Mouse (Mus musculus): ENCODE measurements around the gene Cbfa2t2.

Gene Cbfa2t2

DNA sequence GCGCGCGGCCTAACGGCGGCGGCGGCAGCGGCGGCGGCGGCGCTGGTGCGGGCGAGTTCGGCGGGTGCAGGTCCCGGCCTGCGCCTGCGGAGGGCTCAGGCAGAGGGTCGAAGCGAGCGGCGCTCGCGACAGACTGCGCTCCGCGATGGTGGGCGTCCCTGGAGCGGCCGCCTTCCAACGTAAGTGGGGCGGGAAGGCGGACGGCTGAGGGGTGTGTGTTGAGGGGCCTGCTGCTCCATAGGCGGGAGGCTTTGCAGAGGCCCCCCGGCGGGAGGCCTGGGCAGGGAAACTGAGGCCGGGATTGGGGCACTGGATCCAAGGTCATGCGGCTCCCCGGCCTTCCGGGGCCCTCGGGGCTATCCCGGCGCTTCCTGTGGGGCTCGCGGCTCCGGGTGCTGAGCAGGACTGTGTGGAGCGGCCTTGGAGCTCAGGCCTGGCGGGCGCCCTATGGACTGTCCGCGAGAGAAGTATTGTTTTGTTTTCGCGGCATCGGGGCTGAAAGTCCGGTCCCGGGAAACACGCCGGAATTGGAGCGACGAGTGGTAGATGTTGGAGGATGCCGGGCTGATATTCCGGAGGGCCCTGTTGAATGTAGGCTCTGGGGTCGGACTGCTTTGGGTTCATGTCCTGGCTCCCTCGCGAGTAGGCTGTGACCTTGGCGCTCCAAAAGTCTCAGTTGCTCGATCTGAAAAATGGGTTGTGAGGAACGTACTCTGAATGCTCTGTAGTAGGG is at the start of gene Cbfa2t2:
Gene Cbfa2t2, plus strand, starts transcription at position 24 of the 733 bp plus-strand sequence.
- peak; percentile 81 to 93 for DNase-seq (ENCODE audit: inconsistent age in 2 of 2, low spot score in 1 of 2)

DNA sequence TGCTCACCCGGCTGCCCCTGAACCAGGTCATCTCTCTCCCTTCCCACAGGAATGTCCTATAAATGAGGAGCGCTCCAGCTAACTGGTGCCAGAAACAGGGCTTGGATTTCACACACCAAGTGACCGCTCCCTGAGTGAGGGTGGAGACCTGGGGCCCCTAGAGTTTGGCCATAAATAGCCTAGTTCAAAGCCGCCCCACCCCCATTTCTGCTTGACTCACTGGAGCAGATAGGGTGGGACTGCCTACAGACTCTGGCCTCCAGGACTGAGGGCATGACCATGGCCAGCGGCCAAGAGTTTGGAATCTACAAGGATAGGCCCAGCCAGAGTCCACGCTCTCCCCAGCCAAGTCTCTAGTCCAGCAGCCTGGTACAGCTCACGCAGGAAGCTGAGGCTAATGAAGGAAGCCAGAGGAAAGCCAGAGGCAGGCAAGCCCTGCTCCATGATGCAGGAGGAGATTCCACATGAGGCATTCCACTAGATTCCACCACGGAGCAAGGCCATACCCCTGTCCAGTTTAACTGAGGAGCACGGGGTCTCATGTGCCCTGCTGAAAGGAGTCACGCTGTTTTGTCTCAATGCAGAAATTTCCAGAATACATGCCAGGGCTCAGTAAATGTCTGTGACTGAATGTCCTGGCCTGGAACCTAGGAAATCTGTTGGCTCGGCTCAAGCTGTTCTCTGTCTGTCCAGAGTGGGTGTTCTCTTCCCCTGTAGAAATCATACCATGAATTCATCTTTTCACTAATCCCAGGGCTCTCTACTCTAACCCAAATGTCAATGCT is 45.9 kb upstream of the Cbfa2t2 start:
- DNase-seq (ENCODE audit: inconsistent age in 2 of 2, low spot score in 1 of 2), result peak; percentile 94 to 98

DNA sequence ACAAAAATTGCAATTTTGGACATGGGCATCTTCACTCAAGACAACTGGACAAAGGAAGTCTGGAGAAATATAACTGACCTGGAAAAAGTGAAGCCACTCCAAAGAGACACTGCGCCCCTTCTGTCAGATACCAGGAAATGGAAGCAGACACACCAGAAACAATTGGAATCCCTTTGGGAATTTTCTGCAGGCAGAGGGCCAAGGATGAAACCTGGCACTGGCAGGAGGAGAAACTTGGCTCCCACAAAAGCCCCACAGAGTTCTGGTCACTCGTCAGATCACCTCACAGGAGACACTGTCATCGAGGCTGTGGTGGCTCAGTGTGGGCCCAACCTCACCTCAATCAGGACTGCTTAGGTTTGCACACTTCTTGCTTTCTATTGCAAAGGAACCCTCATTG is 41.7 kb upstream of the Cbfa2t2 start:
- peak in 1 of 2 experiments; percentile 45 for DNase-seq (ENCODE audit: inconsistent age in 2 of 2, low spot score in 1 of 2)

DNA sequence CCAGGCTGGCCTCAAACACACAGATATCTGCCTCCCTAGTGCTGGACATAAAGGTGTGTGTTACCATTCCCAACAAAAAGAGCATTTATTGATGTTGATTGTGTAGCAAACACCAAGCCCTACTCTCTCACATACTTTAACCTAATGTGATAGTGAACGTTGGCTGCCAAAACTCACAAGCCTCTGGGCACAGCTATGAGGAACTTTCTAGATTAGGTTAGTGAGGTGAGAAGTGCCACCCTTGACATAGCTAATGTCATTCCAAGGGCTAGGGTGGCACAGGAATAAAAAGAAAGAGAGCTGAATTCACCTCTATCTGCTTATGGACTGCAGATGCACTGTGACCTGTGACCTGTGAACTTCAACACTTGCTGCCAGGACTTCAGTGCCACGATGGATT is 39.8 kb upstream of the Cbfa2t2 start:
- DNase-seq (ENCODE audit: inconsistent age in 2 of 2, low spot score in 1 of 2), result no peak

DNA sequence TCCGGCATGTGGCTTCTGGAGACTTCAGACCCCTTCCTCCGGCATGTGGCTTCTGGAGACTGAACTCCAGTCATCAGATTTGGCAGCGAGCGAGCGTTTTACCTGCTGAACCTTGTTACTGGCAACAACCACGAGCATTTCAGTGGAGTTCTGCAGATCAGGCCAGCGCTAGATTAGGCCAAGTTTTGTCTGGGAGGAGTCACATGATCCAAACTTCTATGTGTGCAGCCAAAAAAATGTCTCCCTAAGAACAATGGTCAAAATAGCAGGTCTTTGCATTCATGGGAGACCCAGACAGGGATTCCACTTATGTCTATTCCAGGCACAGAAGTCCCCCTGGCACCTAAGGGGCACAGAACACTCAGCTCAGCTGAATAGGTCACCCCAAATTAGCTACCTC is 38.0 kb upstream of the Cbfa2t2 start:
- DNase-seq (ENCODE audit: inconsistent age in 2 of 2, low spot score in 1 of 2), result peak in 1 of 2 experiments; percentile 21

DNA sequence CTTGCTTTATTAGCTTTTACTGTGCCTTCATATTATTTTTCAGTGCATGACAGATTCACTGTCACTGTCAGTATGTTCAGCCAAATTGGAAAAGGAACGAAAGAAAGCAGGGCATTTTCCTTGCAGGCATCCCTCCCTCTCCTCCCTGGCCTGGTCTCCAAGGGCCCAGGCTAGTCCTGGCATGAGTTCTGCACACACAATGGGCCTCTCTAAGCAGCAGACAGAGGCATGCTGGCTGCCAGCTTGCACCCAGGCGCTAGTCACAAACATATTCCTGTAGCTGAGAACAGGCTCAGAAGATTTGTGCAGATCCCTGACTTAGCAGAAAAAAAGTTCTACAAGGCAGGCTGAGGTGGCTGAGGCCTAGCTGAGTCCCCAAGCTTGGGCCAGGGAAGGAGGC is 37.0 kb upstream of the Cbfa2t2 start:
- DNase-seq (ENCODE audit: inconsistent age in 2 of 2, low spot score in 1 of 2), result peak in 1 of 2 experiments; percentile 28

GRCm38 (mm10) chr2:154401976-154402375 is 34.3 kb upstream of the Cbfa2t2 start:
- DNase-seq (ENCODE audit: inconsistent age in 2 of 2, low spot score in 1 of 2), result no peak

DNA sequence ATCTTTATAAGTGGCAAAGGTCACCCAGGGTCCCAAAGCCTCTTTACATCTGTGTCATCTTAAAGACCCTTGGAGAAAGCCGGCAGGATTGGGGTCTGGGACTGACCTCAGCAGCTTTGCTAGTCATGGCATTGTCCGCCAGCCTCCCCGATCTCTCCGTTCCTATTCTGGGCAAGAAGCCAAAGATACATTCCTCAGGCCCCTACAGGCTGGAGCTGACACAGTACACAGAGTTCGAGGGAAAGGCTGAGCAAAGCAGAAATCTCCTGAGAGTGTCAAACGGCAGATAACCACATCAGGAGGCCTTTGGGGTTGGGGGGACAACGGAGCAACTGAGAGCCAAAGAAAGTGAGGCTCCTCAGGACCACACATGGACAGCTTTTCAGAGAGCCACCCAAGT is 33.5 kb upstream of the Cbfa2t2 start:
- peak; percentile 77 to 87 for DNase-seq (ENCODE audit: inconsistent age in 2 of 2, low spot score in 1 of 2)

DNA sequence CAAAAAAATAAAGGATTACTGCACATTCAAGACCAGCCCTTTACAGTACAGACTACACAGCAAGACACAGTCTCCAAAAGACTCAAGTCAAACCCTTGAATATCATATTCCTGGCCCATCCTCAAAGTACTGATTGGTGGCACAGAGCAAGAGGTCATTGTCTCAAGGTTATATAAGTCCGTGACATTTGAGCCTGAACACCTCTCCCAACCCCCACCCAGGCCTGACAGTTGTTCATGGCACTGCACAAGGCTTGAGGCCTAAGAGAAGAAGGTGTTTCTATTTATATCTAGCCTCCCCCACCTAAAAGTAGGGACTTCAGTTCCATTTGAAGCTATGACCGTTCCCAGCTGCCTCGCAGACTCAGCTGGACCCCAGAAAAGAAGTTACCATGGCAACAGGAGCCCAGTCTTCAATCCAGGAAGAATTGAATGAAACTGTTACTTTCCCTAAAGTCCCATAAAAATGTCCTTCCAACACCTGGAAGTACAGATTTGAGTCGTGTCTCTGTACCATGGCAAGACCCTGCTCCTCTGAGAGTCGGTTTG is 30.8 kb upstream of the Cbfa2t2 start:
- DNase-seq (ENCODE audit: inconsistent age in 2 of 2, low spot score in 1 of 2), result peak; percentile 39 to 60

DNA sequence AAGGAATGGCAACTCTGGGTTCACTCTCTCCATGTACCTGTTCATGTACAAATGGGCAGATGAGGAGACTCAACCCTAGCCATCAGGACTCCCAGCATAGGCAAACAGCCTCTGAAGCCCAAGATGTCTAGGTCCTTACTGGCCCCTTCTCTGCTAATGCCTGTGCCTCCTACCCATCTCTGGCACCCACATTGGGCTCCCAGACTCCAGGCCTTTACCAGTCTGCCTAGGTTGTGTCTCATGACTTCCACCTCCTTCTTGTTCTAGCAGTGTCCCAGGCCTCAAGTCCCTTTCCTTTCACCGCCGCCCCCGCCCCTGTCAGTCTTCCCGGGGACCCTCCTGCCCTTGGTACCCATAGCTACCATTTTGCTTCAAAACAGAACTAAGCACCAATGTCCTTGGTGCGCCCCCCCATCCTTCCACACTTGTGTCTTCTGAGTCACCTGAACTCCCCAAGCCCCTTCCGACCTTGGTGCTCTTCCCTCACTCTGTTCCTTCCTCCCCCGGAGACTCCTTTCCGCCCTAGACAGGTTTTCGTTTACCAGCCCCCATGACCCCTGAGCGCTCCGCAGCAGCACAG is 29.1 kb upstream of the Cbfa2t2 start:
- no peak for DNase-seq (ENCODE audit: inconsistent age in 2 of 2, low spot score in 1 of 2)

DNA sequence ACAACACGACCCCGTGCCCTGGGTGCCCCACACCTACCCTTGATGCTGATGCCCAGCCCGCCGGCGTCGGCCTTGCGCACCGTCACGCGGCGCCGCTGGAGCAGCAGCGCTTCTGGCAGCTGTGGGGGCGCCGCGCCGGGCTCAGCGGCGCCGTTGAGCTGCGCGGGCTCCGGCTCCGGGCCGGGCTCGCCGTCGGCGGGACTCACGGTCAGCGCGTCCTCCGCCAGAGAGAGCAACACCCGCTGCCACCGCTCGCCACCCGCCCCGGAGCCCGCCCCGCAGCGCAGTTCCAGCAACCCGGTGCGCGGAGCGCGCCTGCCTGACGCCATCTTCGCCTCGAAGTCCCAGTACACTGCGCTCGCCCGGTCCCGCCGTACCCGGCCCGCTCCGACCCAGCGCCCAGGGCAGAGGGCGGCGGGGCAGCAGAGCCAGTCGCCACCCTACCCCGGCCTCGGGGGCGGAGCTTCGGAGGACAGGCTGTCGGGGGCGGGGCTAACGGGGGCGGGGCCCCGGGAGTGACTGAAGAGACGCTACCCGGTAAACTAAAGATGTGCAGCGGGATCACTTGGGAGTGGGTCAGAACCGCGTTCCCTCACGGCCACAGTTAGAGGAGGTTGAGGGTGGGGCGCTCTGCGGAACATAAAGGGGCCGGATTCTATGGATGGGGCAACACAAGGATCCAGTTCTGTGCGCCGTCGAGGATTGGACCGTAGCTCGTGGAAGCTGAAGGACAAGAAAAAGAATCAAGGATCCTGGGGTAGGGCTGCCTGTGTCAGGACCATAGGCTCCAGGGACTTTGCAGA is 28.4 kb upstream of the Cbfa2t2 start, which contains the start of gene Snta1:
Gene Snta1, minus strand, starts transcription at position 457 of the 803 bp plus-strand sequence.
- DNase-seq (ENCODE audit: inconsistent age in 2 of 2, low spot score in 1 of 2), result peak; percentile 92 to 98

DNA sequence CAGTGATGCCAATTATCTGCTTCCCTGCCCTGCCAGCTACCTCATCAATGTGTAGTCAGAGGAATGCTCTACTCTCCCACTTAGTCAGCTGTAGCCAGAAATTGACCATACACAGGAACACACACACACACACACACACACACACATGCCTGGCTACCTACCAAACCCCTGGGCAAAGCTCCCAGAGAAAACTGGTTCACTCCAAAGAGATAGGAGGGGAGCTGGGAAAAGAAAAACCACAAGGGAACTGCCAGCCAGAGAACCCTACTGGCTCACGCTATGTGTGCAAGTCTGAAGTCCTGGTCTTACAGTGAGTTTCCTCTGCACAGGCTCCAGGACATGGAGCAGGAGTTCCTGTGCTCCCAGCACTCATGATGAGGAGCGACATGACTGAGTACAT is 25.9 kb upstream of the Cbfa2t2 start:
- peak in 1 of 2 experiments; percentile 67 for DNase-seq (ENCODE audit: inconsistent age in 2 of 2, low spot score in 1 of 2)

DNA sequence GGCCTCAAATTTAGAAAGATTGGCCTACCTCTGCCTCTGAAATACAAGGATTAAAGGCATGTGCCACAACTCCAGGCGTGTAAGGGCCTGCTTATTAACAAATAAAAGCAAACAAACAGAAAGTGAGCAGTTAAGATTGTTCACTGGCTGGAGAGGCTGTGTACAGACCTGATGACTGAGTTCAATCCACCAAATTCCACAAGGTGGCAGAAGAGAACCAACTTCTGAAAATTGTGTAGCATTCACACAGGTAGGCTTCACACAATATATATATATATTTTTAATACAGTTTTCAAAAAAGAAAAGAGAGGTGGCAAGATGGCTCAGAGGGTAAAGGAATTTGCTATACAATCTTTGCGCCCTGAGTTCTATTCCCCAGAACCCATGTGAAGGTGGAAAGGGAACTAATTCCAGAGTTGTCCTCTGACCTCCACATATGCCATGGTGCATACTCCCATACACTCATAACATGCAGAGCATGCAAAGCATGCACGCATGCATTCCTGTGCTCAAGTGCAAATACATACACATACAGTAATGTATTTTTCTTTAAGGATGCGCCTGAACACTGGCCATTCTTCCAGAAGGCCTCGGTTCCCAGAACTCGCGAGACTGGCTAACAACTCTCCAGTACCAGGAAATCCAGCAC is 24.1 kb upstream of the Cbfa2t2 start:
- peak in 1 of 2 experiments; percentile 82 for DNase-seq (ENCODE audit: inconsistent age in 2 of 2, low spot score in 1 of 2)

DNA sequence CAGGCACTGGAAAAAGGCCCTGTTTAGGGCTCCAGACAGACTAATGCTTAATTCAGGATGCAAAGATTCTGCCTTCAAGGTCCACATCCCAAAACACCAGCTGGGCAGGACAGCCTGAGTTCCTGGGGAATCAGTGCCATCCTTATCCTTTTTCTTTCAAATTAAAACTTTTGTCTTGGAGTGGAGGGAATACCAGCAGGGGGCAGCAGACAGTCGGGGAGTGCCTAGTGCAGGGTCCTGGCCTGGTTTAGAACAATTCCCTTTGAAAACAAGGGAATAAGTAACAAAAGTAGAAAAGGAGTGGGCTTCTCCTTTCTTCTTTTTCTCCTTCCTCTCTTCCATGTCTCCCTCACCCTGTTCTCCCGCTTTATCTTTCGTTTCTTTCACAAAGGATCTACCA is 19.2 kb upstream of the Cbfa2t2 start:
- peak; percentile 74 to 92 for DNase-seq (ENCODE audit: inconsistent age in 2 of 2, low spot score in 1 of 2)

GRCm38 (mm10) chr2:154418001-154418400 is 18.3 kb upstream of the Cbfa2t2 start:
- DNase-seq (ENCODE audit: inconsistent age in 2 of 2, low spot score in 1 of 2), result no peak

- no peak for DNase-seq (ENCODE audit: inconsistent age in 2 of 2, low spot score in 1 of 2)
These were observed 16.4 kb upstream of the Cbfa2t2 start for GRCm38 (mm10) chr2:154419631-154420515.

DNA sequence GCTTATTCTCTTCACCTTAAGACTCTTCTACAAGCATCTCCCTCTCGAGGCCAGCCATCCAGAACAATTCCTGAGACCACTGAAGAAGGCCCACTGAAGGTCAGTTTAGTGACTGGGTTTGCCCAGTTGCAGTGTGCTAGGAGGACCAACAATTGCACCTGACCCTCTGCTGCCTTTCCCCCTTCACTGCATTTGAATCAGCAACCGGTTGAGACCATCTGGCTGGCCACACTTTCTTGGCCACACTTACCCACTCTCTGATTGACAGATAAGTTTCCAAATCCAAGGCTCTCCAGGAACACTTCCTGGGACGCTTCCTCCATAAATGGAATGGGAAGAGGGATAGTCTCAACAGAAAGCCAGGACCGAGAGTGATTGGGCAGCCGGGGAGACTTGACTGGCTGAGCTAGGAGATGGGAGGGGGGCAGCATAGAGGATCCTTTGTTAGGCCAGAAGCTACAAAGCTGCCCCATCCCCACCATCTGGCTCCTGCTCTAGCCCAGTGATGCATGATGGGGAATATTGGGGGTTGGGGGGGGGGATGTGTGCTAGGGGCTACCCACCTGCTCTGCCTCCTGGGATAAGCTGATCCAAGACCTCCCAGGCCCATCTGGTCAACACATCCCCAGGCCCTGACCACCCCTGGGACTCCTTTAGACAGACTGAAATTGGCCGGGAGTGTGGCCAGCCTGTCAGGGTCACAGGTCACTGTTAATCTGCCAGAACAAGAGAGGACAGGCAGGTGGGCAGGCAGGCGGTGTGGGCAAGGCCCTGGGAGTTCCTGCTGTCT is 15.1 kb upstream of the Cbfa2t2 start:
- peak in 1 of 2 experiments; percentile 30 for DNase-seq (ENCODE audit: inconsistent age in 2 of 2, low spot score in 1 of 2)

- DNase-seq (ENCODE audit: inconsistent age in 2 of 2, low spot score in 1 of 2), result peak in 1 of 2 experiments; percentile 50
These were observed 14.1 kb upstream of the Cbfa2t2 start for GRCm38 (mm10) chr2:154422181-154422580.
